Mouse (Mus musculus): ENCODE results near the gene Prokr2.

The Prokr2 gene

DNA sequence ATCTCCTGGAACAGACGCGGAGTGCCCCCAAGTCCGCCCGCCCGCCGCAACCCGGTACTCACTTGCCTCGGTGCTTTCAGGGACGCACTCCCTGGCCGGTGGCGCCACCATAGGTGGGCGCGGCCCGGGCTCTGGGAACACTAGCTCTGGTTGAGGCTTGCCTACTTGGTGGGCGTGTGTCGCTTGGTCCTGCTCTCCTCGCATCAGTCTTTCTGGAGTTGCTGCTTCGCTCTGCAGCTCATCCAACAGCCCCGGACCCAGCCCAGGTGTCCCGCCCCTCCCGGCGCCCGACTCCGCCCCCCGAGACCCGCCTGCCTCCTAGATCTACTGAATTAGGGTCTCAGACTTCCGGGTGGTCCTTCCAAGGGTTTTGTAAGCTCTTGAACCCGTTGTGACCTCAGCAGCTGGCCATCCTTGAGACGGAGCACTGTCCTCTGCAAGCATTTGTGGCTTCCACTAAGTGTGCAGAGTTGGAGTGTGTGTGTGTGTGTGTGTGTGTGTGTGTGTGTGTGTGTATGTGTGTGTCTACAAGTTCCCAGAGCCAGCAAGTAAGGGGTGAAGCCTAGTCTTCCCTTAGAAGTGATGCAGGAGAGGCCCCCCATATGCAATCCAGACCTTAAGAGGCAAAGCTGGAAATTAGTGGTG lies at the start of gene Prokr2:
Gene Prokr2 (minus strand): TSS at position 254 of the 645 bp plus-strand sequence.
- no peak for DNase-seq (ENCODE audit: low spot score)

DNA sequence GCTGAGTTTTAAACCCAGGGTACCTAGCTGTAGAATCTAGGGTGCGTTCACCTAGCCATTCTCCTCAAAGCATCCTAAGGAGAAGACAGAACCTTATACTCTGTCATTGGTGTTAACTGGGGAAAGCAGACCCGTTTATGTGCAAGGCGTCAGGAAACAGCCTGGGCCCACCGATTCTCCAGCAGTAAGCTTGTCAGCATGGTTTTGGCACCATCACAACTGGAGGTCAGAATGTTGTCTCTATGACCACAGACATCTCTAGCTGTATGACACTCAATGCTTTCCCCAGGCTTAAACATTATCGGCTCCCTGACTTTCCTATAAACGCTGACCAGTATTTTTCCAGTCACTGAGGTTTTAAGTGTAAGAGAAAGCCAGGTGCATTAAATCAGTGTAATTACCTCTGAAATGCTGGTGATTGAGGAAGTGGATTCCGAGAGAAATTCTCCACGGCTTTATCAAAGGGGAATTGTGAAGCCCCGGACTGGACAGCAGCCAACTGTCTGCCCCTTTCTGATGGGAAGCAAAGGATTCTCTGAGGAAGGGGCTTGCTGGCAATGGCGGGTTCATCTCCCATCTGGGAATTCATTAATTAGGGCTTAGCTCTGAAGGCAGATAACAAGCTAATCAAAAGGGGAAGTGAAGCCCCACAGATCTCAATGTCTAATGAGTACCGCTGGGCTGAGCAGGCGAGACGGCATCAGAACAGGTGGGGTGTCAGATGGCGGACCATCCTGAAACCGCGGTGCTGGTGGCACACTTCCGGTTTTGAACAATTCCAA lies 42.1 kb upstream of the Prokr2 start:
- no peak for DNase-seq (ENCODE audit: low spot score)

DNA sequence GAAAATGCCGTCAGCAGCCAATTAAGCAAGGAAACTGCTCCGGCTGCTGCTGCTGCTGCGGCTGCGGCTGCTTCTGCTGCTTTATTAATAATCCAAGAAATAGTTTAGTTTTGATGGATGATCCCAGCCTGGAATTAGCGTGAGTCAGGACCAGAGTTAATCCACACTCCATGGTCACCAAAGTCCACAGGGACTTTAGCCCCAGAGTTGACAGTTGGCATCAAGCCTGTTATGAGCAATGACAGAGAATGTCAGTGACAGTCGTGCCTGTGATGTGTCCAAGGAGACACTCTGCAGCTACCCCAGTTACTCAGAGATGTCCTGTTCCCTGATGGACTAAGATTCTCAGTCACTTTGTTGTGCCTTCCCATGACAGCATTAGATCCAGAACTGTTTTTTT lies 40.3 kb upstream of the Prokr2 start:
- DNase-seq (ENCODE audit: low spot score), result no peak

DNA sequence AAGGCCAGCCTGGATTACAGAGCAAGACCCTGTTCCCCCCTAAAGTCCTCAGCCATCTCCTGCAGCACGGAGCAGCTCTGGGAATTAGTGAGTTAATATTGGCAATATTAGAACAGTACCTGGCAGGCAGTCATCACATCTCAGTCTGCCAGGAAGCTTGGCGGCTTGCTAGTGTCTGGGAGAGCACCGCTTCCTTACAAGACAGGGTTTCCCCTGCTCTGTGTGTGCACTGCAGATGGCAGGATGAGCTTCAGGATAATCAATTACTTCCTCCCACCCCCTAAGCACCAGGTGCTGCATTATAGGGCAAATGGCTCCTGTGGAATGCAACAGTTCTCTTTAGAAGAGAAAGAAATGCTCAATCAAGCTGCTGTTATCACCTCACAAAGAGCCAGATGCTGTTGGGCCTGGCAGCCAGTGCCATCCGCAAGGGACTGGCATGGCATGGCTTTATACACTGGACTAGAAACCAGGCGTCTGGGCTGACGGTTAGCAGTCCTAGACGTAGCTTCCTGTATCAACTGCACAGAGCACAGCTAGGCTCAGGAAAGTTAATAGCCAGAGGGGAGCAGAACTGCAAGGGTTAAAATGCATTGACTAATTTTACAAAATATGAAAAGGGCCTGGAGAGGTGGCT lies 38.3 kb upstream of the Prokr2 start:
- DNase-seq (ENCODE audit: low spot score), result no peak

DNA sequence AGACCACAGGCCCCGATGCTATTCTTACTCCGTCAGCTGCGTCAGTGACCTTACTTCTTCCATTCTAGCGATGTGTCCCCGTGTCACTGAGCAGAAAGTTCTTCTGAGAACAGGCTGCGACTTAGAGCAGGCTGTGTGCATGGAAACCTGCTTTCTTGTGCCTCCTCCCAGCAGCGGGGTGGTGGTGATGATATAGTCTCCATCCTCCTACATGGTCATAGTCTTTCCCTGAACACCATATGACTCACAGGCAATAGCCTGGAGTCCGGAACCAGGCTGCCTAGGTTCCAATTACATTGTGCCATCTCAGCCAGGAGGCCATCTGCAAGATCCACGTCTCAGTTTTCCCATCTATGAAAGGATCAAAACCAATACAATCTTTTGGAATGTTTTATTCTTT lies 37.6 kb upstream of the Prokr2 start:
- DNase-seq (ENCODE audit: low spot score), result no peak

DNA sequence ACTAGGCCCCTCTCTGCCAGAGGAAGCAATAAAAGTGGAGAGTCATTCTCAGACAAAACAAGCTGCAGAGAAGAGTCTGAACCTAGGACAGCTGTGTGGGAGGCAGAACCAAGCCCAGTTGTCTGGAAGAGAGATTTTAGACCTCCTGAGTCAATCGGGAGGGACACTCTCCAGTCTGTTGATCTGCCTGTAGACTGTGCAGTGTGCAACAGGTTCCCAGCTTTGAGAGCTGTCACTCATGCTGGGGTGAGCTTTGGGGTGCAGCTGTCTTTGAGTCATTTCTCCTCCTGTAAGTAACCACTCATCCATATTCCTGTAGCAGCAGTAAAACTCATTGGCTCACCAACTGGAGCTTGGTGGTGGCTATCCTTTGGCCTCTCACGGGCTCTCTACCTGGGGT lies 33.2 kb upstream of the Prokr2 start:
- DNase-seq (ENCODE audit: low spot score), result no peak

DNA sequence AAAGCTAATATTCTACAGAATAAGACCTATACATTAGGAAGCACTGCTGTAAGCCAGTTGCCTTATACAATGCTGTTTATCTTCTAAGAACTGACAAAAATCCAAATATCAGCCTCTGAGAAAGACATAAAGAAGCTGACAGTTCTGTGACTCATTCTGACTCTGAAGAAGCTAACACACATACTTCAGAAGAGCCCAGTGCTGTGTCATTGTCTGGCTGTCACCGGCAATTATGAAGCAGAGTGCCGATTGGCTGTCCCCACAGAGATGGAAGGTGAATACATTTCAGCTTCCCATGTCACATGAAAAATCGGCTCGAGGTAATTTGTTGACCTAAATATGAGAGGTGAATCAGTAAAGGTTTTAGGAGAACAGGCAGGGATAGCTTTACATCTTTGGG lies 24.9 kb upstream of the Prokr2 start:
- no peak for DNase-seq (ENCODE audit: low spot score)

DNA sequence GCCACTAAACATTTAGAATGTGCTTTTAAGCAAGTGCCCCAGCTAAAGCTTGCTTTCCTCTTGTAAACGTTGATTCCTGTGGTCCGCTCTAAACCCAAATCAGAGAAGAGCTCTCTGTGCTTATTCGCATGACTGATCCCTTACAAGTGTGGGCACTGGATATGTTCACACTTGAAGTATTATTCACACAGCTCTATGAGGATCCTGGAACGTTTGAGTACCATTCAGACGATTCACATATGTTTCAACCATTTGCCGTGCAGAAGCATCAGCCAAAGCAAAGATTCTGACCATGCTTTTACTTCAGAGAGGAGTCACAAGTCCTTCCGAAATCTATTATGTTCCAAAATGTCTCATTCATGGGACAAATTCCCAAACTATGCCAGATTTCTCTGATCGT lies 12.9 kb upstream of the Prokr2 start:
- DNase-seq (ENCODE audit: low spot score), result no peak

DNA sequence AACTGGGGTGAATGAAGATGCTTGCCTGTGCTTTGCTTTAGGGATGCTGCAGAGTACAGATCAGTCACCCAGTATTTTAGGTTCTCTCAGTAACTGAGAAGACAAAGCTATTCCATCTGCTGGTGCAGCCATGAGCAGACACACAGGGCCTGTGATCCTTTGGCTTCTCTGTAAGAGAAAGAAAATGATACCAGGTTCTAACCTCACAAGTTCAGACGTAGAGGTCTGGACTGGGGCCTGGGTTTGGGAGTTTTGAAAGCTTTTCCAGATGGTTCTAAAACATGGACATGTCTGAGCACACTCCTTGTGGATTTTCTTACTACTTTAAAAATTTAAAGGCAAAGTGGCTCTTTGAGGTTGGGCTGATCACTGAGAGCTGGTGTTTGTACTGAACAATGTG lies 10.5 kb upstream of the Prokr2 start:
- DNase-seq (ENCODE audit: low spot score), result no peak

DNA sequence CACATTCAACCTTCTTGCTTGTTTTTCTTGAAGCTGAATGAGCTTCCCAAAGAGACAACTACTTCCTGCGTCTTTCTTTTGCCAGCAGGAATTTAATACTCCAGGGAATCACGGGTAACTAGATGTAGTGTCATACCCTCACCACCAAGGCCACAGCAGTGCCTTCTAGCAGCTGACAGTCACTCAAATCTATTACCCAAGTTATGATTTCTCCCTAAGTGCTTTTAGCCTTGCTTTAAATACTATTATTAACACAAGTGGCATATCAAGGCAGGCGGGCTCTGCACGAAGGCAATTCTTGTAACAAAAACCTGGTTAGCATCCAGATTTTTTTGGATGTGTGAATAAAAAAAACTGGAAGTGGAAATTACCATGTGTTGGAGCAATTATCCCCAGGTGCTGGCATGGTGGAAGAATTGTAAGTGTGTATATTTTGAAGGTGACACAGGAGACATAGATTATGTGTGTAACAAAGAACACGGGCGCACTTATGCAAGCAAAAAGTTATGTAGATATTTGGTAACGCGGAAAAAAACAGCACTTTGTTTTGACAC lies 5.4 kb upstream of the Prokr2 start:
- DNase-seq (ENCODE audit: low spot score), result no peak

DNA sequence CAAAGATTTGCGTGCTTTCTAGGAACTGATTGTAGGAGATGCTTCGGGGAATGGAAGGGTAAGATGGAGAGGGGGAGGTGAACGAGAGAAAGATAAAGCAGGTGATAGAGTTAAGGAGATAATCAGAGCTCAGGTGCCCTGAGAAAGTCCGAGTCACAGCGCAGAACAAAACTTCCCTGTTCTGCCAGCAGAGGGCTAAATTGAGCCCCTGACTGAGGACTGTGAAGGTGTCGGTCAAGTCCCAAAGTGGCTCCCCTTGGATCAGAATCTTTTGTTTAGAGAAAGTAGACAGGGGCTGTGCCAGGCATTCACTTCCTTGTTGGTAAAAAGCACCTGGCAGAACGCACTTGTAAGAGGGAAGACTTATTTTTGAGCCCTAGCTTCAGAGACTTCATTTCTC lies 4.3 kb upstream of the Prokr2 start:
- no peak for DNase-seq (ENCODE audit: low spot score)

DNA sequence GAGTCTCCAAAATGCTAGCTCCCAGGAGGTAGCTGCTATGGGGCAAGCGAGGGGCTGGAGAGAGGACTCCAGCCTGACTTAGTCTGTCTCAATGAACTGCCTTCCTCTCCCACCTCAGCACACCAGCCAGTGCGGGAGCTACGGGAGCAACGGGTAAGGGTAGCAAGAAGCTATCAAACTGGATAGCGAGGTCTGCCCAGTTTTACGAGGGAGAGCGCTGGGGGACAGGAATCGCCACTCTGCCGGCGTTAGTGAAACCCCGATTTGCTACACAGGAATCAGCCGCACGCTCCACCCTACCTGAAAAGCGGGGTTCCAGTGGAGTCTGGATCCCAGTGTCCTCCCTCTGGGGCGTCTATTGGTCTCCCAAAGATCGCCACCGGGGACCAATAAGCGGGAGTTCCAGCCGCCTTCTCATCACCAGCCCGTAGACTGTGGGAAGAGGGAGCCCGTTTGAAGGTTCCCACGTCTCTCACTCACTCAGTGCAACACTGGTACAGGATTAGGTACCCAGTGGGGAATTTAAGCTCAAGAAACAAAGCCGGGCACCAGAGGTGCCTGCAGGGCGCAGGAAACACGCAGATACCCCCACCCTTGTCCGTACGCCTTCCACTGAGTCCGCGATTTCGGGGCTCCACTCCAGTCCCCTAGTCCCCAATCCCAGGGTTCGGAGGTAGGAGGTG lies 595 bp downstream of the Prokr2 start:
- no peak for DNase-seq (ENCODE audit: low spot score)

DNA sequence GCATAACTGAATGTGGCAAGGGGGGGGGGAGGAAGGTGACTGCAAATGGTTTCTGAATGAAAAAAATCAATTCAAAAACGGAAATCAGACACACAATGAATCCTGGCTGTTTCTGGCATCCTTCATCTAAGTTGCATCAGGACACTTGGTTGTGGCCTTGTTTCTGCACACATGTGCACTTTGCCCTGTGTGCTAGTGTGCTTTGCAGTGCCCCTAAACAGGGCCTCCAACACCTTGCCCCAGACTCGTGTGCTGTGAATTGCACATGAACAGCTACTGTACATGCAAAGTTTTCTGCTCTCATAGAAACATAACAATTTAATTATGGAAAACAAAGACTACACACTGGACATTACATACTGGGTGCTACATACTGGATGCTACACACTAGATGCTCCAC lies 2.9 kb downstream of the Prokr2 start:
- no peak for DNase-seq (ENCODE audit: low spot score)

DNA sequence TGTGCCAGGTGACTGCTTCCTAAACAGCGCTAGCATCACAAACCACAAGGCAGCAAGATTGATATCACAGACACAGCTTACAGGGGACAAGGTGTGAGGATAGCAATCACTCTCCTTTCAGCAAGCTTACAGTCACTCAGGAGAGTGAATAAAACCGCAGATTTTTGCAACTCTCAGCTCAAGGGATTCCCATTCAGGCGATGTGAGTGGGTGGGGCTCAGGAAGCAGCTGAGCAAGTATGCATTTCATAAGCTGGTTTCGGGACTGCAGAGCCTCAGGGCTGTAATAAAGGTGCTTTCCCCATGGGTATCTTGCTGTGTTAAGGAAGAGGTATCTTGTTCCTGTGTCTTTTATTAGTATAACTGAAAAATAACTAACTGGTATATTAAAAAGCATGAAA lies 5.6 kb downstream of the Prokr2 start:
- DNase-seq (ENCODE audit: low spot score), result no peak

DNA sequence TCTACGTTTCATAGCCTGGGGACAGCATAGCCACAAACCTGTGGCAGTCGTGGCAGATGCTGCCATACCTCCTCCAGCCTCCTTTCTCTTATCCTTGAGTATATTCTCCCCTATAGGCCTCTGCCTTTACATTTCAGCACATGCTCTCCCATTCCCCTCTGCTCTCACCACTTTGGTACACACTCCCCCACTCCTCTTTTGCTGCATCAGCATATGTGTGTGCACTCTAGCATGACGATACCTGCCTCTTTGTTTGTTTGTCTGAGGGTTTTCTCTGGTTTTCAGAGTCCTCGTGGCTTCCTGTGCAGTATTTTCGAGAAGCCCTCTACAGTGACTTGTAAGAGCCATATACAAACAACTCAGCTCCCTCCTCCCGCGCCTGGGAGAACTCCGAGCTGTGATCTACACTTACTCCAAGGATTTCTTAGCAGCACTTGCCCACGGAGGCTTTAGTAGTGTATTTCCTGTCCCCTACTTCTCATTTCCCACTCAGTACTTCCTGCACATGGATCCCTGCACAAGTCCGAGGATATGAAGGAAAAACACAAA lies 6.6 kb downstream of the Prokr2 start:
- DNase-seq (ENCODE audit: low spot score), result no peak

DNA sequence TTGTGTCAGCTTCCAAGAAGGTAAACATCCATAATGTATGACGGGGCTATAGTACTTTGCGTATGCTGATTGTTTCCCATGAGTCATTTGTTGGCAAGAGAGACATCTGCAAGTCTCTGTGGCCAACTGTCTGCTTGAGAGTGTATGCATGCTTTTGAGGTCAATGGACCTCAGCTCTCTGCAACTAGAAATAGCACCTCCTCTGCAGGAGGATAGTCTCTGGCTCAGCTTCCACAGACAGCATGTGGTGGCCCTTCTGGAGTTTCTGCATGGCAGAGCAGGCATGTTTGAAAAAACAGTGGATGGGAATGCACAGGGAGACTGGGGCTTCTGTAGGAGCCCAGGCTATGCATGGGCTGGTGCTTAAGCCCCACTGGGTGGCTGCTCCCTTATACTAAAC lies 7.8 kb downstream of the Prokr2 start:
- no peak for DNase-seq (ENCODE audit: low spot score)

DNA sequence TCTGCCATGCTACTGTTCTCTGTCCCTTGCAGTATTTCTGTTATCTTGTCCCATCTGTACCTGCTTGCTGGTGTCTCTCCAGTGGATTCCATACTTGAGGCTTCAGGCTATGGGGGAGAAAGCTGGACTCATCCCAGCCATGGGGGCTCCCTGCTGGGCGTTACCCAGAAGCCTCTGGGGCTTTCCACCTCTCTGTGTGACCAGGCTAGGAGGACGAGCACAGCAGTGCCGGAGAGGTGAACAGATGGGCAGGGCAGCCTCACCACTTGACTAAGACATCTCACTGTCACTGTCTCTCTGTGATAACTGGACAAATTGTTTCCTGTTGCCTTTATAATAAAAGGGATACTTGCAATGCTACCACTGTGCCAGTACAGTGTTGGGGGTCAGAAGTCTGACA lies 9.5 kb downstream of the Prokr2 start:
- no peak for DNase-seq (ENCODE audit: low spot score)

DNA sequence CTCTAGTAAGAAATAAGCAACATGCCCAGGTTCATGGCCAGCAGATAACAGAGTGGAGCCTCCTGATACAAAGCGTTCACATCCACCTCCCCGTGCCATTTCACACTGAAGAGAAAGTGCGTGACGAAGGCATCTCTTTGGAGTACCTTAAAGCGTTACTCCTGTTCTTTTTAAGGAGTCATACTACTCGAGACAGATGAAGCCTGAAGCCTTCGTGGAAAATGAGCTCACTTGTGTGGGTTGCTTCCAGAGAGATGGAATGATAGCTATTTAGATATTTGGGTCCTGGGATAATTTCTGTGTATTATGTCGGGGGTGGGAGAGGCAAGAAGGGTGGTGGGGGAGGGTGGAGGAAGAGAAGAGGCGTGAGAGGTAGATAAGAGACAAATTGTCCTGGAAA lies 10.1 kb downstream of the Prokr2 start:
- DNase-seq (ENCODE audit: low spot score), result no peak

DNA sequence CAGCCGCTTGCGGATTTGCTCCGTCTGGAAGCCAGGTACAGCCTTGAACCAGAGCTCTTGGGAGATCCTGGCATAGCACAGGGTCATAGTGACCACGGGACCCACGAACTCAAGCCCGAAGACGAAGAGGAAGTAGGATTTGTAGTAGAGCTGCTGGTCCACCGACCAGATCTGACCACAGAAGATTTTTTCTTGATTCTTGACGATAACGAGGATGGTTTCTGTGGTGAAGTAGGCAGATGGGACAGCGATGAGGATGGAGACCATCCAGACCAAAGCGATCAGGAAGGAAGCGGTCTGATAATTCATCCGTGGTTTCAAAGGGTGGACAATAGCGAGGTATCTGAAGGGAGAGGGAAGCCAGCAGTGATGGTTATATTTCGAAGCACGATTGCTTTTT lies 11.5 kb downstream of the Prokr2 start:
- no peak for DNase-seq (ENCODE audit: low spot score)

DNA sequence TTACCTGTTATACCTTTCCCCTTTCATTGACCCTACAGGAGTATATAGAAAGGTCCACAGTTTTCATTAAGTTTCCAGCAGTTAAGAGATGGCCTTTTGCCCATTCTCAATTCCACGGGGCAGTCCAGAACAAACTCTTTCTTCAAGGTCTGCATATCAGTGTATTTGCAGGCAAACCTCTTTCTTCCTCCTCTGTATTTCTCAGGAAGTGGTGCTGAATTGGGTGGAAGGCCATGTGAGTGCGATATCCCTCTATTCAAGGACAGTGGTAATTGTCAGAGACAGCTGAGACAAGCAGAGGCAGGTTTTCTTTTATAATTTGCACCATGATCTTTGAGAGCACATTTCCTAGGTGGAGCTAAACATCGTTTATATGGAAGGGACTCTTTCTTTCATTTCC lies 16.8 kb downstream of the Prokr2 start:
- no peak for DNase-seq (ENCODE audit: low spot score)

DNA sequence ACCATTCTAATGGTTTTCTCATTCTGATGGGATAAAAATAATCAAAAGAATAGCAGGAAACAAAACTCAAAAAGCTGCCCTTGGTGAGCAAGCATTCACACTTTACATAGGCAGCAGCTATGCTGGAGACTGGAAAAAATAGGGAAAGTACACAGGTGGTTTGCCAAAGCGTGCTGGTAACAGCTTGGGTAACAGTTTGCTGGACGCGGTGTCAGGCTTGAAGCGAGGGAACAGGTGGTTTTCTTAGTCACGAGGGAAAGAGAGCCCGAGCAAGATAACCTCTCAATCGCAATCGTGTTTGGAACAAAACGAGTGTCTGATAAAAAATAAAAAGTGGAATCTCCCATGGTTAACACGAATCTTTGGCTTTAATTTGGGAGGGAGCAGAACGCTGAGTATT lies 41.4 kb downstream of the Prokr2 start:
- DNase-seq (ENCODE audit: low spot score), result no peak

DNA sequence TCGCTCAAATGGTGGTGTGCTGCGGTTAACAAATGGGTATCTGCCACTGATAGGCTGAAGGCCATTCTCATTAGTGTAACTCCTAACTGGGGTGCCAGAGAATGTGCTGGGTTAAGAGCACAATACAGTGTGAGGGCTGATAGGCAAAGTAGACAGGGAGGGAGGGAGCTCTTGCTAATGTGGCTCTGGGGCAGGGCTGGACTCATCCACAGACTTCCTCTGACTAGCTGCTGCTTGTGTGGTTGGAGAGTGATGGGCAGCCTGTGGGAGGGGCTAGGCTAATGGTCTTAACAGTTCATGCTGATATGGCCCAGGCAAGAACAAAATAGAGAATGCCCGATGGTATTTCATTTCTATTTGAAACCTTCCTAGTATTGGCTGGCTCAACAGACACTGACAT lies 44.0 kb downstream of the Prokr2 start:
- DNase-seq (ENCODE audit: low spot score), result no peak

All from urinary bladder, postnatal 14 days (tissue).